Mouse (Mus musculus): Measurements from ENCODE around the gene Egfl7.

DNA sequence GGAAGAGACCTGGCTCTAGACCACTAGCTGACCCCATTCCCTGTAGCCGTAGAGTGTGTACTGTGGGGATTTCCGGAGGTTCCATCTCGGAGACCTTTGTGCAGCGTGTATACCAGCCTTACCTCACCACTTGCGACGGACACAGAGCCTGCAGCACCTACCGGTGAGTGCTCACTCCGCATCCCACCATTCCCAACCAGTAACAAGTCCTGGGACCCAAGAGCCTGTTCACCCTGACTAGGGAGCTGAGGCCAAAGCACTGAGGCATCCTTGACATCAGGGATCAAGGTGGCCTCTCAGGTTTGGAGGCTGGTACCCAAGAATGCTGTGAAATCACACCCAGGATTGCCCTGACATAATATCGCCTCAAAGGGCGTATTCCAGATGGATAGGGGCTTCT, 9.5 kb downstream of the Egfl7 start:
- TF ChIP-seq POLR2A (IDR thresholded peaks at IDR 0.05; ENCODE audit: borderline replicate concordance, extremely low read depth, low read depth, low read length) (peak; percentile 45; the same call in 1 of the 2 replicates), CTCF (IDR thresholded peaks at IDR 0.05; ENCODE audit: insufficient read depth, low read length) (no peak; the same call in 1 of the 2 replicates)

Data from lung, adult 2 months (tissue).